In the genomic region with DNA sequence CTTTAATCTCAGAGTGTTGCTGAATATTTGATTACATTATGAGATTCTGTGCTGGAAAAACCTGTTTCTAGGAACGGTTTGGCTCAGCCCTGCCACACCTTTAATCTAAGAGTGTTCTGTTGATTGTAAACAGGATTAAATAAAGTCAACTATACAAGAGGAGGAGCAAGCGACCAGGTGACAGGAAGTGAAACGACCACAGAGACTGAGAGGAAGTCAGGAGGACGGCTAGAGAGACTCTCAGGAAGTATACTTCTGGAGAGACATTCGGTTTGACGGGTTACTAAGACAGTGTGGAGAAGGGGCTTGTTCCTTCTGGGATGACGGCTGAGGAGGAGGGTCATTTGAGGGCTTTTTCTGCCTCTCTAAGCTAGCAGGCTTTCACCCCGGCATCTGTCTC, we compare ENCODE assay signal across 17 mouse cellular contexts. TPM values are rescaled to one million over a fixed set of nuclear protein-coding genes. Genes with fewer than 3 reads are reported as not detected.
"Had no signal": no experiment of that assay in that cellular context is flagged by ENCODE, and none has a peak within 500 bp of the region (broad histone marks: within the 10 kb centered on the region; RNA-seq: fewer than 3 reads in every experiment).

No protein-coding gene starts in this region.

- H3K4me2 ChIP-seq: limb, embryonic 13.5 days; liver, embryonic 12.5 days; lung, embryonic 14.5 days; midbrain, embryonic 12.5 days had no signal

- ATAC-seq: intestine, postnatal 0 days; liver, embryonic 12.5 days had no signal

- H3K9me3 ChIP-seq: limb, embryonic 13.5 days; liver, embryonic 12.5 days; midbrain, embryonic 12.5 days had no signal

- H3K9ac ChIP-seq: limb, embryonic 13.5 days; liver, embryonic 12.5 days; lung, embryonic 14.5 days; midbrain, embryonic 12.5 days had no signal

- H3K27ac ChIP-seq: limb, embryonic 13.5 days; liver, embryonic 12.5 days; macrophage; midbrain, embryonic 12.5 days had no signal

- H3K4me1 ChIP-seq: limb, embryonic 13.5 days; liver, embryonic 12.5 days; midbrain, embryonic 12.5 days had no signal

- H3K27me3 ChIP-seq: limb, embryonic 13.5 days; liver, embryonic 12.5 days; midbrain, embryonic 12.5 days had no signal

- H3K4me3 ChIP-seq: limb, embryonic 13.5 days; liver, embryonic 12.5 days; midbrain, embryonic 12.5 days had no signal

- DNase-seq: kidney, adult 8-10 months; kidney, postnatal 25 days; left cerebral cortex, postnatal 4 days; lung, embryonic 14.5 days; lung, postnatal 10 days; right cerebral cortex, adult 18-20 months; right cerebral cortex, postnatal 25 days; thymus, postnatal 14 days had no signal

RNA-seq across cellular contexts. Expression of a gene that starts 16.3 kb away (rescaled TPM):
- total RNA-seq: megakaryocyte-erythroid progenitor cell, adult 5-6 weeks had no signal
- polyA plus RNA-seq: intestine, postnatal 0 days; kidney, embryonic 16.5 days; limb, embryonic 13.5 days; liver, embryonic 12.5 days; liver, embryonic 16.5 days; small intestine, adult 2 months had no signal
